Mouse (Mus musculus) heart, embryonic 12.5 days (tissue): ENCODE data around the gene Reln. TPM values are rescaled to one million over a fixed set of nuclear protein-coding genes. Genes with fewer than 3 reads are reported as not detected.

ENCODE experiments used
- ATAC-seq: fragments of 200-750 bp; cut with Nextera tagmentation; 2 replicates; pipeline ENCODE4 v1.8.0; 2017; ENCODE audit warnings: moderate TSS enrichment, moderate library complexity; ENCODE audit not compliant: insufficient number of reproducible peaks, low FRiP score
- H3K27ac ChIP-seq: fragments of 300-500 bp; sonication (generic); 2 replicates; pipeline ENCODE4 v1.5.1; 2016; ENCODE audit warnings: mild to moderate bottlenecking, moderate library complexity; ENCODE audit not compliant: poor library complexity, severe bottlenecking
- H3K27me3 ChIP-seq: fragments of 300-500 bp; sonication (generic); replicated peaks from 2 replicates; pipeline ENCODE4 v1.6.1; 2016; ENCODE audit warnings: mild to moderate bottlenecking, moderate library complexity
- H3K36me3 ChIP-seq: fragments of 300-500 bp; sonication (generic); 2 replicates; pipeline ENCODE4 v1.6.1; 2016; ENCODE audit warnings: mild to moderate bottlenecking, moderate library complexity
- H3K4me1 ChIP-seq: fragments of 300-500 bp; sonication (generic); replicated peaks from 2 replicates; pipeline ENCODE4 v1.6.1; 2016; ENCODE audit warnings: mild to moderate bottlenecking
- H3K4me2 ChIP-seq: fragments of 300-500 bp; sonication (generic); 2 replicates; pipeline ENCODE4 v1.6.1; 2016; ENCODE audit warnings: mild to moderate bottlenecking, moderate library complexity
- H3K4me3 ChIP-seq: fragments of 300-500 bp; sonication (generic); 2 replicates; pipeline ENCODE4 v1.5.1; 2016; ENCODE audit warnings: mild to moderate bottlenecking
- H3K9ac ChIP-seq: fragments of 300-500 bp; sonication (generic); 2 replicates; pipeline ENCODE4 v1.6.1; 2016; ENCODE audit warnings: mild to moderate bottlenecking, moderate library complexity
- H3K9me3 ChIP-seq: fragments of 300-500 bp; sonication (generic); replicated peaks from 2 replicates; pipeline ENCODE4 v1.6.1; 2016; ENCODE audit warnings: mild to moderate bottlenecking, moderate library complexity
- WGBS: fragments of 180-500 bp; shearing (Covaris S2); methylation state at CpG from one replicate; pipeline ENCODE4 v1.1.7; 2016; 5-methylcytosine and 5-hydroxymethylcytosine counted together
- polyA plus RNA-seq: library from polyadenylated mRNA; unstranded; fragments of >200 nt; fragmentation: Nextera tagmentation; extraction: Ambion mirVana; gene quantifications from 2 replicates; pipeline ENCODE4 v1.2.1, GENCODE M21; 2016

The Reln gene
- polyA plus RNA-seq, 1 experiment from 2014 or later, result 4.6 TPM

DNA sequence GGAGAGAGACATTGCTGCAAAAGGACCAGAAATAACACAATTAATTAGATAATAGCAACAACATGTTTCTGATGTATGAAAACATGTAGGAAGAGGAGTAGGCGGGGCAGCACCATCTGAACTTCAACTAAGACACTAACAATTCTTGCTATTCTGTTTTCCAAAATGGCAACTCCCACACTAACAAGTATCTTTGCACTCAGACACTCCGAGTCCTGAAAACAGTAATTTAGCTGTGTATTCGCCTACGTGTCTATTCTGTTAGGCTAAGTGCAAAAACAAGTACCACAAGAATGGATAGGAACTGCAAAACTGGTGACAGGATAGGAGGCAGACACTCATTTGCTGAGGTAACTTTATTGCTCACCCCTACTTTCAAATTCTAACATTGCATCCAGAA lies 70.4 kb downstream of the Reln start:
- H3K36me3 ChIP-seq, result no peaks in the 10 kb centered on the region
- 87% methylated on average over 4 of the region's 4 CpGs for WGBS

DNA sequence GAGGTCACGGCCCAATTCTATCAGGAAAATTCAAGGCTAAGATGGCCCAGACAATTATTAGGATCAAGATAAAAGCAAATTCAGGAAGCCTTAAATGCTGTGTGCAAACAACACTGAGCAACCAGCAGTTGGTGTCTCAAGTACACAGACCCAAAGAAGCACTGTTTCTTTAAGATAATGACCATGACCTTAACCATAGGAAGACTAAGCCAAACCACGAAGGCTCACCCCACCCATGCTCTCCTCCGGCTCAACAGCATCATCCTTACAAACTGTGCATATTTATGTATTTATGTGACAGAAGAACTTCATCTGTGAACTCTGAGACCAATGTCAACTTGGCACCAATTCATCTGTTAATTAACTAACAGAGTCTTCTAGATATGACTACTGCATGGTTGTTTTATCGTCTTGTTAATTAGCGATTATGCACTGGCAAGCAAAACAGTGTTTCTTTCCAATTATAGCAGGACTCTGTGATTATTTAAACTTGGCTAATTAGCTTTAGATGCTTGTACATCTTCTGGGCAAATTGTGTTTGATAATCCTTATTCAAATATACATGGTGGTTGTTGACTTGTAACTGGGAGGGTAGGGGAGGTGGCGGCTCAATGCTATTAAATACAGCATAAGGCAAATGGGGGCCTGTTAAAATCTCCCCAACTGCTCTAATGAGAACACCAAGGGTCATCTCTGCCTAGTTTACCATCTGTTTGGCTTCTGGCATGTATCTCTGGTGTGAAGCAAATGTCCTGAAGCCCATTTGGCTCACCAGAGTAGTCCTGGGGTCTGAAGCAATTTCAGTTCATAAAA lies 77.8 kb downstream of the Reln start:
- no peak overlapping the region for H3K9ac ChIP-seq
- H3K4me2 ChIP-seq, result no peak overlapping the region
- H3K4me1 ChIP-seq, result no peaks in the 10 kb centered on the region
- no peak overlapping the region for H3K27ac ChIP-seq
- ATAC-seq, result no peak
- 77% methylated on average over 6 of the region's 6 CpGs for WGBS
- H3K4me3 ChIP-seq, result no peak overlapping the region
- H3K36me3 ChIP-seq, result no peaks in the 10 kb centered on the region
- no peaks in the 10 kb centered on the region for H3K27me3 ChIP-seq
- no peaks in the 10 kb centered on the region for H3K9me3 ChIP-seq

More for the DNA sequence above, 70.4 kb downstream of the Reln start:
- no peak overlapping the region for H3K27ac ChIP-seq
- no peaks in the 10 kb centered on the region for H3K4me1 ChIP-seq
- H3K27me3 ChIP-seq, result no peaks in the 10 kb centered on the region
- 0 out of 2 replicates have a peak, but pooled peaks cover 5% of the 10 kb centered on the region for H3K9me3 ChIP-seq
- no peak overlapping the region for H3K4me3 ChIP-seq
- H3K9ac ChIP-seq, result no peak overlapping the region
- no peak for ATAC-seq
- H3K4me2 ChIP-seq, result no peak overlapping the region

- Histone ChIP-seq H3K4me2 (no peak overlapping the region), H3K4me3 (no peak overlapping the region), H3K9me3 (no peaks in the 10 kb centered on the region), H3K27me3 (no peaks in the 10 kb centered on the region), H3K27ac (no peak overlapping the region), H3K9ac (no peak overlapping the region), H3K4me1 (no peaks in the 10 kb centered on the region), H3K36me3 (no peaks in the 10 kb centered on the region)
- no peak for ATAC-seq
- 81% methylated on average over 3 of the region's 3 CpGs for WGBS
Measured at GRCm38 (mm10) chr5:22262351-22262765, 82.1 kb downstream of the Reln start.

DNA sequence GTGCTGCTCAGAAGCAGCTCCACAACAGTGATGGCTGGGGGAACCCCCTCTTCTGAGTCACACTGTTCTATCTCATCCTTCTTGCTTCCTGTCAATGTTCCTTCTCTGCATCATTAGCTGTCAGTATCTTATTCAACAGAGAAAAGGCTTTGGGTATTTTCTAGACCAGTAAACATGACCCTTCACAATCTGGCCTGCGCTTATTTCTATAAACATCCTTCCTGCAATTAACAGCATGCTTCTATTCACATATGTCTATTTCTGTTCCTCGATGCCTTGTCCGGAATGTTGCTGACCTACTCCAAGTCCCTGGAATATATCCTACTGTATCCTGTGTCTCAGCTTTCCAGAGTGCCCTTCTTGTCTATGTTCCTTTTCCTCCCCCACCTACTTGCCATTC lies 89.2 kb downstream of the Reln start:
- Histone ChIP-seq H3K4me3 (no peak overlapping the region), H3K9ac (no peak overlapping the region), H3K27me3 (no peaks in the 10 kb centered on the region), H3K4me2 (no peak overlapping the region), H3K36me3 (no peaks in the 10 kb centered on the region), H3K4me1 (no peaks in the 10 kb centered on the region), H3K27ac (no peak overlapping the region), H3K9me3 (no peaks in the 10 kb centered on the region)
- no peak for ATAC-seq
- WGBS, result 88% methylated on average over 3 of the region's 3 CpGs

DNA sequence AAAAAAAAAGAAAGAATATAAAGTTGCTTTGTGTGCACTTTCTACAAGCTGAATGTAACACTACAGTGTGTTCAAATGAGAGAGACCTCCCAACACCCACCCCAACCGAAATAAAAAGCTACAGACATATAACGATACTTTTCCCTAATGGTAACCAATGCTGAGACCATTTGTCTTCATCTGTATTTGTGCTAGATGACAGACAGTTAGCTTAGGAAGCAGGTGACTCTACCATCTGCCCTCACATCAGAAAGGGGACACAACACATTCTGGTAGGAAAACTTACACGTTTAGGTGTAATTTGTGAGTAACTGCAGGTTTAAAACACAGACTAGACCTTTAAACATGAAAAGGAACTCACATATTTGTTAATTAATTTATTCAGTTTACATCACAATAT lies 90.6 kb downstream of the Reln start:
- Histone ChIP-seq H3K27ac (no peak overlapping the region), H3K4me2 (no peak overlapping the region), H3K4me3 (no peak overlapping the region), H3K27me3 (no peaks in the 10 kb centered on the region), H3K36me3 (no peaks in the 10 kb centered on the region), H3K9ac (no peak overlapping the region), H3K9me3 (no peaks in the 10 kb centered on the region), H3K4me1 (no peaks in the 10 kb centered on the region)
- 81% methylated on average over 3 of the region's 3 CpGs for WGBS
- ATAC-seq, result no peak

GRCm38 (mm10) chr5:22253318-22253717 lies 91.2 kb downstream of the Reln start:
- ATAC-seq, result no peak
- Histone ChIP-seq H3K9me3 (no peaks in the 10 kb centered on the region), H3K4me2 (no peak overlapping the region), H3K4me3 (no peak overlapping the region), H3K9ac (no peak overlapping the region), H3K36me3 (no peaks in the 10 kb centered on the region), H3K4me1 (no peaks in the 10 kb centered on the region), H3K27ac (no peak overlapping the region), H3K27me3 (no peaks in the 10 kb centered on the region)
- WGBS, result 90% methylated on average over 6 of the region's 6 CpGs

DNA sequence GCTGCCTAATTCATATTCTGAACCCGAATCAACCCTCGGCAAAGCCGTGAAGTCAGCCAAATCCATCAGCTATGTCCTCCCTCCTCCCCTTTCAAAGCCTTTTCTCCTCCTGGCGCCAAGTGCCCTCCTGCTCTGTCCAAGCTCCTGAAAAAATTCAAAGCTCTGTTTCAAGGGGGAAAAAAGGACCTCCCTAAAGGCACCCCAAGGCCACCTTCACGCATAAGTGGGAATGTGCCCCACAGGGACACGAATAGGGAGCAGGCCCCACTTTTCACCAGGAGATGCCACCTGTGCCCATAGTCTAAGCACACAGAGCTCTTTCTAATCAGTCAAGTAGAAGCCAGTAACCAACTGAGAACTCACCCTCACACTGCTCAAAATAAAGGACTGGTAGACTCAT lies 96.7 kb downstream of the Reln start:
- ATAC-seq, result no peak
- no peak overlapping the region for H3K9ac ChIP-seq
- H3K4me1 ChIP-seq, result no peaks in the 10 kb centered on the region
- H3K4me2 ChIP-seq, result no peak overlapping the region
- H3K36me3 ChIP-seq, result no peaks in the 10 kb centered on the region
- H3K9me3 ChIP-seq, result no peaks in the 10 kb centered on the region
- no peak overlapping the region for H3K27ac ChIP-seq
- H3K27me3 ChIP-seq, result no peaks in the 10 kb centered on the region
- H3K4me3 ChIP-seq, result no peak overlapping the region
- WGBS, result 72% methylated on average over 6 of the region's 6 CpGs

- H3K9me3 ChIP-seq, result no peaks in the 10 kb centered on the region
- no peak overlapping the region for H3K4me3 ChIP-seq
- no peaks in the 10 kb centered on the region for H3K4me1 ChIP-seq
- no peak overlapping the region for H3K27ac ChIP-seq
- no peak overlapping the region for H3K9ac ChIP-seq
- no peak for ATAC-seq
- H3K4me2 ChIP-seq, result no peak overlapping the region
- WGBS, result 83% methylated on average over 1 of the region's 1 CpGs
- no peaks in the 10 kb centered on the region for H3K27me3 ChIP-seq
- no peaks in the 10 kb centered on the region for H3K36me3 ChIP-seq
Measured at GRCm38 (mm10) chr5:22245056-22245455, 99.4 kb downstream of the Reln start.

DNA sequence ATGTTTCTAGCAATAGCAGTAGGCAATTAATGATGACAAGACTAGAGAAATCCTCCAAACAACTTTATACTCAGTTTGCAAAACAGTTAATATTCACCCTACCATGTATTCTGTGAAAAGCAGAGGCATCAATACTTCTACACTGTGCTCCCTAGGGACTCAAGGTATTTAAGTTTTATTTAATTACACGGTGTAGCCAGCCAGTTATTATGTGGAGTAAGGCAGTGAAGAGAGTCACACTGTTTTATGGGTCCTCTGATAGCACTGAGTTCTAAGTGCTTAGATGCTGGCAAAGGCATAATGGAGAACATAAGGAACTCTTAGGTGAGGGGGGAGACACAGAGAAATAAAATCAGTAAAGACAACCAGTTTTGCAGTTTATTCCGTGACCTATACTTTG lies 101.0 kb downstream of the Reln start:
- Histone ChIP-seq H3K9ac (no peak overlapping the region), H3K27ac (no peak overlapping the region), H3K36me3 (no peaks in the 10 kb centered on the region), H3K9me3 (no peaks in the 10 kb centered on the region), H3K4me3 (no peak overlapping the region), H3K4me2 (no peak overlapping the region), H3K27me3 (no peaks in the 10 kb centered on the region), H3K4me1 (no peaks in the 10 kb centered on the region)
- 82% methylated on average over 2 of the region's 2 CpGs for WGBS
- ATAC-seq, result no peak

DNA sequence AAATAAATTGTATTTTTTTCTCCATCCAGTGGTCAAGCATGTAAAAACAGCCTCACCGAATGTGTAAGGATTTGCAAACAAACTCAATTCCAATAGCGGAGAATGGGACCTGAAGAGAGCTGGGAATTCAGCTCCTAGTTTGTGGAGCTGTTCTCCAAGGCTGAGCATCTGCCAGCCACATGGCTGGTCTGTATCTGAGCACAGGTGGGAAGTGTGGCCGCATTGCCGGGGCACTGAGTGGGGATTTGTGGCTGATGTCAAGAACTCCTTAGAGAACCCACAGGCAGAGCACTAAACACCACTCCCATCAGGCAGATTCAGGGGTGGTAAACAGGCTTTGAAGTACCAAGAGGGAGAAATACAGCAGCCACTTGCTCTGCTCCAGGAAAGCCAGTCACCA lies 102.9 kb downstream of the Reln start:
- 84% methylated on average over 4 of the region's 4 CpGs for WGBS

GRCm38 (mm10) chr5:22236801-22237200 lies 107.7 kb downstream of the Reln start:
- no peaks in the 10 kb centered on the region for H3K36me3 ChIP-seq
- no peaks in the 10 kb centered on the region for H3K4me1 ChIP-seq
- no peaks in the 10 kb centered on the region for H3K9me3 ChIP-seq
- no peak overlapping the region for H3K9ac ChIP-seq
- 71% methylated on average over 6 of the region's 6 CpGs for WGBS
- no peak overlapping the region for H3K27ac ChIP-seq
- H3K4me3 ChIP-seq, result no peak overlapping the region
- H3K4me2 ChIP-seq, result no peak overlapping the region
- ATAC-seq, result no peak
- H3K27me3 ChIP-seq, result no peaks in the 10 kb centered on the region

More for the DNA sequence above, 102.9 kb downstream of the Reln start:
- Histone ChIP-seq H3K36me3 (no peaks in the 10 kb centered on the region), H3K4me1 (no peaks in the 10 kb centered on the region), H3K4me2 (no peak overlapping the region), H3K9me3 (no peaks in the 10 kb centered on the region), H3K4me3 (no peak overlapping the region), H3K27me3 (no peaks in the 10 kb centered on the region), H3K9ac (no peak overlapping the region), H3K27ac (no peak overlapping the region)
- no peak for ATAC-seq

DNA sequence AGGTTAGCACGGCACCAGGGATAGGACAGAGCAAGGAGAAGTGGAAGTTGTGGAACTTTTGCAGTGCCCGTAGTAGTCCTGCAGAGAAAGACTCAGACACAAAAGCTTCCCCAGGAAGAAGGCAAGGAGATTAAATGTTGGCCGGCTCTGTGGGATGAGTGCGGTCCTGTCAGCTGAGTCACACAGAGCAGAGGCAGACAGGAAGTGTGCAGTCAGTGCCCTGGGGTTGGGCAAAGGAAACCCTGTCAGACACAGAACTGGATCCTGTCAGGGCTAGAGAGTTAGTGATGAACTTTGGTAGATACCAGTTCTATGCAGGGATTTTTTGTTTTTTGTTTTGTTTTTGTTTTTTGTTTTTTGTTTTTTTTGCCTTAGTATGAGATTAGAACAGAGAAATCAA lies 120.0 kb downstream of the Reln start:
- Histone ChIP-seq H3K36me3 (no peaks in the 10 kb centered on the region), H3K27me3 (no peaks in the 10 kb centered on the region), H3K4me3 (no peak overlapping the region), H3K4me1 (no peaks in the 10 kb centered on the region), H3K27ac (no peak overlapping the region), H3K9ac (no peak overlapping the region), H3K4me2 (no peak overlapping the region), H3K9me3 (peaks cover 4% of the 10 kb centered on the region; the same call in 1 of the 2 replicates)
- peak; percentile 81; the same call in 1 of the 2 replicates for ATAC-seq
- 52% methylated on average over 4 of the region's 4 CpGs for WGBS
